Mouse (Mus musculus) lung, postnatal 0 days (tissue): ENCODE data around the gene Psmb3. TPM values are rescaled to one million over a fixed set of nuclear protein-coding genes. Genes with fewer than 3 reads are reported as not detected.
"Not testable (repeated sequence)": the region's sequence is repeated elsewhere in the genome, so short reads cannot be mapped to it uniquely, and the experiment has no call there.

Source experiments
- ATAC-seq: fragments of 200-750 bp; cut with Nextera tagmentation; 2 replicates; pipeline ENCODE4 v1.8.0; 2017; ENCODE audit warnings: moderate library complexity
- DNase-seq: peaks from one replicate; pipeline ENCODE4 v3.0.0-alpha.2; 2016; ENCODE audit warnings: low spot score
- H3K27ac ChIP-seq: fragments of 300-500 bp; sonication (generic); 2 replicates; pipeline ENCODE4 v1.5.1; 2014; ENCODE audit warnings: antibody characterized with exemption, mild to moderate bottlenecking, low read length, mixed read lengths
- H3K27me3 ChIP-seq: fragments of 300-500 bp; sonication (generic); replicated peaks from 2 replicates; pipeline ENCODE4 v1.6.1; 2014; ENCODE audit warnings: low read length, mixed read lengths; ENCODE audit not compliant: insufficient read depth
- H3K36me3 ChIP-seq: fragments of 300-500 bp; sonication (generic); 2 replicates; pipeline ENCODE4 v1.6.1; 2014; ENCODE audit warnings: low read length, mixed read lengths; ENCODE audit not compliant: insufficient read depth
- H3K4me1 ChIP-seq: fragments of 300-500 bp; sonication (generic); 2 replicates; pipeline ENCODE4 v1.6.1; 2014; ENCODE audit warnings: antibody characterized with exemption, low read depth, low read length, mixed read lengths; ENCODE audit not compliant: insufficient read depth
- H3K4me2 ChIP-seq: fragments of 300-500 bp; sonication (generic); replicated peaks from 2 replicates; pipeline ENCODE4 v1.6.1; 2014; ENCODE audit warnings: low read depth, mild to moderate bottlenecking, low read length, moderate library complexity, mixed read lengths
- H3K4me3 ChIP-seq: fragments of 300-500 bp; sonication (generic); 2 replicates; pipeline ENCODE4 v1.5.1; 2014; ENCODE audit warnings: low read depth, low read length
- H3K9ac ChIP-seq: fragments of 300-500 bp; sonication (generic); replicated peaks from 2 replicates; pipeline ENCODE4 v1.6.1; 2014; ENCODE audit warnings: low read depth, mild to moderate bottlenecking
- H3K9me3 ChIP-seq: fragments of 300-500 bp; sonication (generic); 2 replicates; pipeline ENCODE4 v1.6.1; 2016; ENCODE audit warnings: low read length, mixed read lengths
- CTCF ChIP-seq: IDR thresholded peaks from 2 replicates; pipeline ENCODE4 v1.5.1; 2016; ENCODE audit warnings: antibody characterized with exemption, mild to moderate bottlenecking
- EP300 ChIP-seq: IDR thresholded peaks from 2 replicates; pipeline ENCODE4 v1.6.1; 2016; ENCODE audit warnings: antibody characterized with exemption, mild to moderate bottlenecking, control low read depth
- WGBS: fragments of 180-500 bp; shearing (Covaris S2); extraction: QIAGEN DNeasy Blood & Tissue Kit; methylation state at CpG from one replicate; pipeline ENCODE4 v1.1.7; 2014; 5-methylcytosine and 5-hydroxymethylcytosine counted together
- polyA plus RNA-seq: library from polyadenylated mRNA; unstranded; fragments of >200 nt; fragmentation: Nextera tagmentation; extraction: Ambion mirVana; gene quantifications from 2 replicates; pipeline ENCODE4 v1.2.1, GENCODE M21; 2015

Gene Psmb3
- 350 and 419 TPM in 2 replicates for polyA plus RNA-seq

- H3K27me3 ChIP-seq, result no peaks in the 10 kb centered on the region
- peaks cover 13% of the 10 kb centered on the region for H3K4me1 ChIP-seq
- peak within 1 kb of the TSS; percentile 67 for H3K9ac ChIP-seq
- H3K9me3 ChIP-seq, result no peaks in the 10 kb centered on the region
- peak within 1 kb of the TSS; percentile 66 for H3K4me3 ChIP-seq
- ATAC-seq (peak; percentile 88), DNase-seq (peak; percentile 100)
- H3K27ac ChIP-seq, result peak within 1 kb of the TSS; percentile 89
- TF ChIP-seq EP300, result 0 out of 2 replicates have a peak, but pooled peaks have one; percentile 49
- no peak for TF ChIP-seq CTCF
- WGBS, result under 1% methylated on average over 35 of the region's 35 CpGs
- H3K4me2 ChIP-seq, result peak within 1 kb of the TSS; percentile 77
- no peaks in the 10 kb centered on the region; the same call in 1 of the 2 replicates for H3K36me3 ChIP-seq
Measured at GRCm38 (mm10) chr11:97703039-97703826, at the start of gene Psmb3. TSS of gene Psmb3 (plus strand) at chr11:97703399.

- WGBS, result 92% methylated on average over 2 of the region's 2 CpGs
- DNase-seq, result no peak
- H3K9ac ChIP-seq, result no peak overlapping the region
Measured at GRCm38 (mm10) chr11:97654210-97654609, 49.0 kb upstream of the Psmb3 start.

GRCm38 (mm10) chr11:97656269-97656971, 46.8 kb upstream of the Psmb3 start:
- H3K4me3 ChIP-seq, result no peak overlapping the region
- H3K9me3 ChIP-seq, result no peaks in the 10 kb centered on the region
- no peak overlapping the region for H3K9ac ChIP-seq
- H3K4me2 ChIP-seq, result no peak overlapping the region
- WGBS, result 78% methylated on average over 14 of the region's 14 CpGs
- H3K36me3 ChIP-seq, result no peaks in the 10 kb centered on the region
- H3K27me3 ChIP-seq, result no peaks in the 10 kb centered on the region
- no peak for TF ChIP-seq EP300
- 0 out of 2 replicates have a peak, but pooled peaks have one; percentile 10 for TF ChIP-seq CTCF
- ATAC-seq (no peak), DNase-seq (no peak)
- no peak overlapping the region for H3K27ac ChIP-seq
- peaks cover 9% of the 10 kb centered on the region for H3K4me1 ChIP-seq

More at GRCm38 (mm10) chr11:97654210-97654609, 49.0 kb upstream of the Psmb3 start:
- TF ChIP-seq CTCF, result no peak
- no peak for TF ChIP-seq EP300
- no peaks in the 10 kb centered on the region for H3K4me1 ChIP-seq
- H3K36me3 ChIP-seq, result no peaks in the 10 kb centered on the region
- H3K27ac ChIP-seq, result no peak overlapping the region
- no peak overlapping the region for H3K4me3 ChIP-seq
- no peak for ATAC-seq
- no peaks in the 10 kb centered on the region for H3K9me3 ChIP-seq
- no peaks in the 10 kb centered on the region for H3K27me3 ChIP-seq
- no peak overlapping the region for H3K4me2 ChIP-seq

GRCm38 (mm10) chr11:97657184-97657945, 45.8 kb upstream of the Psmb3 start:
- Histone ChIP-seq H3K4me1 (peaks cover 18% of the 10 kb centered on the region), H3K36me3 (no peaks in the 10 kb centered on the region), H3K9ac (no peak overlapping the region), H3K4me3 (no peak overlapping the region), H3K9me3 (no peaks in the 10 kb centered on the region), H3K27ac (no peak overlapping the region), H3K27me3 (0 out of 2 replicates have a peak, but pooled peaks cover 5% of the 10 kb centered on the region), H3K4me2 (no peak overlapping the region)
- ATAC-seq, result no peak
- DNase-seq, result no peak
- WGBS, result 52% methylated on average over 4 of the region's 6 CpGs
- TF ChIP-seq CTCF (no peak), EP300 (no peak)

- H3K36me3 ChIP-seq, H3K4me3 ChIP-seq, H3K27ac ChIP-seq, H3K27me3 ChIP-seq, H3K9ac ChIP-seq, H3K9me3 ChIP-seq, DNase-seq, ATAC-seq, H3K4me2 ChIP-seq: not testable (repeated sequence)
- H3K4me1 ChIP-seq, result peaks cover 22% of the 10 kb centered on the region
- WGBS, result 82% methylated on average over 6 of the region's 6 CpGs
Measured at GRCm38 (mm10) chr11:97657967-97658366, 45.2 kb upstream of the Psmb3 start.
